Mouse (Mus musculus) lung, postnatal 0 days (tissue): ENCODE results near the gene Rps9. TPM values are rescaled to one million over a fixed set of nuclear protein-coding genes. Genes with fewer than 3 reads are reported as not detected.
"Not testable (repeated sequence)": the region's sequence is repeated elsewhere in the genome, so short reads cannot be mapped to it uniquely, and the experiment has no call there.

Experiments used
- ATAC-seq: fragments of 200-750 bp; cut with Nextera tagmentation; 2 replicates; pipeline ENCODE4 v1.8.0; 2017; ENCODE audit warnings: moderate library complexity
- DNase-seq: peaks from one replicate; pipeline ENCODE4 v3.0.0-alpha.2; 2016; ENCODE audit warnings: low spot score
- H3K27ac ChIP-seq: fragments of 300-500 bp; sonication (generic); 2 replicates; pipeline ENCODE4 v1.5.1; 2014; ENCODE audit warnings: antibody characterized with exemption, mild to moderate bottlenecking, low read length, mixed read lengths
- H3K27me3 ChIP-seq: fragments of 300-500 bp; sonication (generic); replicated peaks from 2 replicates; pipeline ENCODE4 v1.6.1; 2014; ENCODE audit warnings: low read length, mixed read lengths; ENCODE audit not compliant: insufficient read depth
- H3K36me3 ChIP-seq: fragments of 300-500 bp; sonication (generic); 2 replicates; pipeline ENCODE4 v1.6.1; 2014; ENCODE audit warnings: low read length, mixed read lengths; ENCODE audit not compliant: insufficient read depth
- H3K4me1 ChIP-seq: fragments of 300-500 bp; sonication (generic); 2 replicates; pipeline ENCODE4 v1.6.1; 2014; ENCODE audit warnings: antibody characterized with exemption, low read depth, low read length, mixed read lengths; ENCODE audit not compliant: insufficient read depth
- H3K4me2 ChIP-seq: fragments of 300-500 bp; sonication (generic); replicated peaks from 2 replicates; pipeline ENCODE4 v1.6.1; 2014; ENCODE audit warnings: low read depth, mild to moderate bottlenecking, low read length, moderate library complexity, mixed read lengths
- H3K4me3 ChIP-seq: fragments of 300-500 bp; sonication (generic); 2 replicates; pipeline ENCODE4 v1.5.1; 2014; ENCODE audit warnings: low read depth, low read length
- H3K9ac ChIP-seq: fragments of 300-500 bp; sonication (generic); replicated peaks from 2 replicates; pipeline ENCODE4 v1.6.1; 2014; ENCODE audit warnings: low read depth, mild to moderate bottlenecking
- H3K9me3 ChIP-seq: fragments of 300-500 bp; sonication (generic); 2 replicates; pipeline ENCODE4 v1.6.1; 2016; ENCODE audit warnings: low read length, mixed read lengths
- CTCF ChIP-seq: IDR thresholded peaks from 2 replicates; pipeline ENCODE4 v1.5.1; 2016; ENCODE audit warnings: antibody characterized with exemption, mild to moderate bottlenecking
- EP300 ChIP-seq: IDR thresholded peaks from 2 replicates; pipeline ENCODE4 v1.6.1; 2016; ENCODE audit warnings: antibody characterized with exemption, mild to moderate bottlenecking, control low read depth
- WGBS: fragments of 180-500 bp; shearing (Covaris S2); extraction: QIAGEN DNeasy Blood & Tissue Kit; methylation state at CpG from one replicate; pipeline ENCODE4 v1.1.7; 2014; 5-methylcytosine and 5-hydroxymethylcytosine counted together
- polyA plus RNA-seq: library from polyadenylated mRNA; unstranded; fragments of >200 nt; fragmentation: Nextera tagmentation; extraction: Ambion mirVana; gene quantifications from 2 replicates; pipeline ENCODE4 v1.2.1, GENCODE M21; 2015

Rps9 gene
- polyA plus RNA-seq, 1 experiment from 2014 or later, result 1,064 TPM

DNA sequence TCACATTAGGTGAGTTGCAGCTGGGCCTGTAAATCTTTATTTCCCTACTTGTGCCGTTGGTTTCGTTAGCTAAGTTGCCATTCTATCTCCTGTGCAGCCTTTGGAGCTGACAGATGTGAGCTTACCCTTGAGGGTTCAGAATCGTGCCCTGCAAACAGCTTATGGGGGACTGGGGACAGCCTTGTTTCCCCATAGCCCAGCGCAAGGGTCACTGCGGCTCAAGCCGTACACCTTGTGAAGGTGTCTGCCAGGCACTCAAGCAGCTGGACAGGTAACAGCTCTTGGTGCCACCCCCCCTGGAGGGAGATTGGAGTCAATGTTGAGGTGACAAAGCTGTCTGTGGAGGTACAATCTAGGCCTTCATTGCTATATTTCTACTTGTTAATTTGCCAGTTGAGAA lies 2.1 kb downstream of the Rps9 start:
- Histone ChIP-seq H3K9me3 (no peaks in the 10 kb centered on the region), H3K27me3 (no peaks in the 10 kb centered on the region), H3K27ac (no peak overlapping the region), H3K4me1 (peaks cover 13% of the 10 kb centered on the region; the same call in 1 of the 2 replicates), H3K4me2 (peak overlapping the region; percentile 88), H3K9ac (no peak overlapping the region), H3K4me3 (0 out of 2 replicates have a peak overlapping the region, but pooled peaks have one; percentile 8), H3K36me3 (peaks cover 9% of the 10 kb centered on the region; the same call in 1 of the 2 replicates)
- WGBS, result 24% methylated on average over 6 of the region's 6 CpGs
- TF ChIP-seq CTCF (no peak), EP300 (no peak)
- no peak for DNase-seq
- no peak for ATAC-seq

GRCm38 (mm10) chr7:3706343-3706934 lies 2.6 kb downstream of the Rps9 start:
- 40% methylated on average over 11 of the region's 11 CpGs for WGBS
- peaks cover 9% of the 10 kb centered on the region; the same call in 1 of the 2 replicates for H3K36me3 ChIP-seq
- peaks cover 13% of the 10 kb centered on the region; the same call in 1 of the 2 replicates for H3K4me1 ChIP-seq
- H3K9ac ChIP-seq, result no peak overlapping the region
- H3K4me2 ChIP-seq, result peak overlapping the region; percentile 88; the same call in 1 of the 2 replicates
- no peaks in the 10 kb centered on the region for H3K9me3 ChIP-seq
- no peak overlapping the region for H3K27ac ChIP-seq
- no peak for ATAC-seq
- 0 out of 2 replicates have a peak overlapping the region, but pooled peaks have one; percentile 8 for H3K4me3 ChIP-seq
- no peak for DNase-seq
- TF ChIP-seq EP300, result no peak
- no peak for TF ChIP-seq CTCF
- H3K27me3 ChIP-seq, result no peaks in the 10 kb centered on the region

DNA sequence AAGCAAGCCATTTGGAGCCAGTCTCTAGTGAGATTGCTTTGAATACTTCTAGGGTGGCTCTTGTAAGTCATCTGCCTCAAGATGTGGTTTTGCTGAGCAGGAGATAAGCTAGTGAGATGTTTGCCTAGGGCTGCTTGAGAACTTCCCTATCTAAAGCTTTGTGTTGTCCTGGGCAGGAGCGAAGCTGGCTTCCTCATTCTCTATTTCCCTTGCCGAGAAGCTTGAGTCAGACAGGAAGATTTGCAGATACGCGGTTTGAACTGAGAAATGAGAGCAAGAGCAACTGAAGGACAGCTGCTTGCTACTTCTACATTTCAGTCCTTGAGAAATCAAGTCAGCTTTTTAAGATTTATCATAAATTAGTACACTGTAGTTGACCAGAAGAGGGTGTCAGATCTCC lies 3.2 kb downstream of the Rps9 start:
- Histone ChIP-seq H3K4me3 (no peak overlapping the region), H3K27ac (no peak overlapping the region), H3K4me1 (peaks cover 13% of the 10 kb centered on the region; the same call in 1 of the 2 replicates), H3K4me2 (no peak overlapping the region), H3K9ac (no peak overlapping the region), H3K27me3 (no peaks in the 10 kb centered on the region), H3K9me3 (no peaks in the 10 kb centered on the region), H3K36me3 (peaks cover 9% of the 10 kb centered on the region; the same call in 1 of the 2 replicates)
- 36% methylated on average over 4 of the region's 4 CpGs for WGBS
- no peak for TF ChIP-seq EP300
- TF ChIP-seq CTCF, result no peak
- no peak for ATAC-seq
- DNase-seq, result peak; percentile 69

DNA sequence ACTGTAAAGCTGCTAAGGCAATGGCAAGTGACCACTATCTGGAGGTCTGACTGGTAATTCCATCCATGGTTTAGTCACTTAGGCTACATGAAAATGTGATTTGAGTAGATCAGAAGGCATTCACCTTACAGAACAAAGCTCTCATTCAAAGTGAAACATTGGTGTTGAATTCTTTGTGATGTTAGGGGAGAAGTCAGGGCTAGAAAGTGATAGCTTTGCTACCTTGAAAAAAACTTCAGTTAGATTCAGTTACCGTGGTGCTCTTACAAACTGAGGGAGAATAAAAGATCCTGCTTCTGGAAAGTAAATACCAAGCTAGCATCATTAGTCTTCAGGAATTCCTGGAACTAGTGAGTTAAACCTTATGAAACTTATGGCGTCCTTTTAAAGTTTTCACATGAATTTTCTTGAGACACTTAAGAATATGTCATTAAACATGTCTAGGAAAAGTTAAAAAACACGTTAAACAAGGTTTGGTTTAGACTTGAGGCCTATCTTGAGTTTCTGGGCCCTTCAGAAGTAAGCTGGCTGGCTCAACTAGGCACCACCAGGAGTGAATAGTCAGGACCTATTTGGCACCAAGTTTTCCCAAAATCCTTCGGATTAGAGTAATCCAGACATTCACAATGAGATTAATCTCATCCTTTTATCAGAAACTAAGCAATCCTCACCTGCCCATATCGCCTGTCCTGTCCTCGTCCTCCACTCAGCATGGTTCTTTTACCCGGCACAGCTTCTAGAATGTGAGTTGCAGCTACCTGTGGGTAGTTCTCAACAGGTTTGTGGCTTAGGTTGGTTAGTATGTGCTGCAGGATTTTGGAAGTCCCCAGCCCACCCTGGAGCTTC lies 4.0 kb downstream of the Rps9 start:
- no peak overlapping the region for H3K4me2 ChIP-seq
- H3K9ac ChIP-seq, result no peak overlapping the region
- DNase-seq (no peak), ATAC-seq (no peak)
- 44% methylated on average over 7 of the region's 7 CpGs for WGBS
- H3K27ac ChIP-seq, result no peak overlapping the region
- H3K27me3 ChIP-seq, result no peaks in the 10 kb centered on the region
- H3K4me1 ChIP-seq, result peaks cover 13% of the 10 kb centered on the region; the same call in 1 of the 2 replicates
- H3K4me3 ChIP-seq, result no peak overlapping the region
- no peak for TF ChIP-seq CTCF
- TF ChIP-seq EP300, result no peak
- H3K9me3 ChIP-seq, result no peaks in the 10 kb centered on the region
- H3K36me3 ChIP-seq, result peaks cover 9% of the 10 kb centered on the region; the same call in 1 of the 2 replicates

- not testable (repeated sequence) for ATAC-seq, H3K9ac ChIP-seq, H3K4me3 ChIP-seq, H3K9me3 ChIP-seq, H3K27ac ChIP-seq, H3K4me2 ChIP-seq, H3K36me3 ChIP-seq, DNase-seq, H3K27me3 ChIP-seq
- H3K4me1 ChIP-seq, result peaks cover 11% of the 10 kb centered on the region; the same call in 1 of the 2 replicates
- WGBS, result 35% methylated on average over 5 of the region's 5 CpGs
Observed at GRCm38 (mm10) chr7:3708447-3708980, 4.7 kb downstream of the Rps9 start.

GRCm38 (mm10) chr7:3709000-3709399 lies 5.2 kb downstream of the Rps9 start:
- Histone ChIP-seq H3K9me3 (no peaks in the 10 kb centered on the region), H3K36me3 (peaks cover 9% of the 10 kb centered on the region; the same call in 1 of the 2 replicates), H3K4me1 (peaks cover 10% of the 10 kb centered on the region; the same call in 1 of the 2 replicates), H3K4me3 (no peak overlapping the region), H3K27ac (no peak overlapping the region), H3K27me3 (no peaks in the 10 kb centered on the region), H3K9ac (no peak overlapping the region), H3K4me2 (no peak overlapping the region)
- ATAC-seq, result no peak
- WGBS, result 53% methylated on average over 1 of the region's 1 CpGs
- no peak for DNase-seq
- TF ChIP-seq CTCF (no peak), EP300 (no peak)
